Mouse (Mus musculus): ENCODE results near the gene Gatad2b.

Gatad2b gene

GRCm38 (mm10) chr3:90381727-90382126, 88.7 kb downstream of the Gatad2b start:
- DNase-seq (ENCODE audit: low read depth, low spot score) = no peak

- no peak for DNase-seq (ENCODE audit: low read depth, low spot score)
Observed at GRCm38 (mm10) chr3:90383690-90384089, 90.7 kb downstream of the Gatad2b start.

- DNase-seq (ENCODE audit: low read depth, low spot score) = no peak
Observed at GRCm38 (mm10) chr3:90384851-90385375, 91.9 kb downstream of the Gatad2b start.

GRCm38 (mm10) chr3:90386817-90387216, 93.8 kb downstream of the Gatad2b start:
- DNase-seq (ENCODE audit: low read depth, low spot score) = no peak

GRCm38 (mm10) chr3:90387483-90387882, 94.5 kb downstream of the Gatad2b start:
- DNase-seq (ENCODE audit: low read depth, low spot score) = no peak

GRCm38 (mm10) chr3:90388192-90388591, 95.2 kb downstream of the Gatad2b start:
- DNase-seq (ENCODE audit: low read depth, low spot score) = no peak

GRCm38 (mm10) chr3:90388726-90389510, 95.9 kb downstream of the Gatad2b start:
- DNase-seq (ENCODE audit: low read depth, low spot score) = peak; percentile 32

- peak; percentile 45 for DNase-seq (ENCODE audit: low read depth, low spot score)
Observed at GRCm38 (mm10) chr3:90389511-90390490, 96.8 kb downstream of the Gatad2b start, which contains the start of gene Slc27a3. Gene Slc27a3 (minus strand): TSS chr3:90389938.

- DNase-seq (ENCODE audit: low read depth, low spot score) = no peak
Observed at GRCm38 (mm10) chr3:90391004-90391403, 98.0 kb downstream of the Gatad2b start.

- no peak for DNase-seq (ENCODE audit: low read depth, low spot score)
Observed at GRCm38 (mm10) chr3:90391941-90392340, 99.0 kb downstream of the Gatad2b start.

- no peak for DNase-seq (ENCODE audit: low read depth, low spot score)
Observed at GRCm38 (mm10) chr3:90392661-90393060, 99.7 kb downstream of the Gatad2b start.

GRCm38 (mm10) chr3:90395629-90396028, 102.7 kb downstream of the Gatad2b start:
- DNase-seq (ENCODE audit: low read depth, low spot score) = no peak

GRCm38 (mm10) chr3:90400993-90401392, 108.0 kb downstream of the Gatad2b start:
- no peak for DNase-seq (ENCODE audit: low read depth, low spot score)

- no peak for DNase-seq (ENCODE audit: low read depth, low spot score)
Observed at GRCm38 (mm10) chr3:90404121-90404520, 111.1 kb downstream of the Gatad2b start.

- DNase-seq (ENCODE audit: low read depth, low spot score) = no peak
Observed at GRCm38 (mm10) chr3:90404609-90405008, 111.6 kb downstream of the Gatad2b start.

GRCm38 (mm10) chr3:90406414-90406813, 113.4 kb downstream of the Gatad2b start:
- DNase-seq (ENCODE audit: low read depth, low spot score) = no peak

GRCm38 (mm10) chr3:90408721-90409120, 115.7 kb downstream of the Gatad2b start:
- no peak for DNase-seq (ENCODE audit: low read depth, low spot score)

- DNase-seq (ENCODE audit: low read depth, low spot score) = peak; percentile 63
Observed at GRCm38 (mm10) chr3:90412312-90413010, 119.5 kb downstream of the Gatad2b start.

GRCm38 (mm10) chr3:90413011-90413396, 120.0 kb downstream of the Gatad2b start:
- DNase-seq (ENCODE audit: low read depth, low spot score) = no peak

Data from embryo, embryonic 11.5 days (tissue).